Mouse (Mus musculus): ENCODE measurements around the gene Kmt5b.

Kmt5b gene

GRCm38 (mm10) chr19:3767276-3767780, at the start of gene Kmt5b:
Gene Kmt5b (plus strand): TSS chr19:3767421.
- DNase-seq = peak; percentile 66

DNA sequence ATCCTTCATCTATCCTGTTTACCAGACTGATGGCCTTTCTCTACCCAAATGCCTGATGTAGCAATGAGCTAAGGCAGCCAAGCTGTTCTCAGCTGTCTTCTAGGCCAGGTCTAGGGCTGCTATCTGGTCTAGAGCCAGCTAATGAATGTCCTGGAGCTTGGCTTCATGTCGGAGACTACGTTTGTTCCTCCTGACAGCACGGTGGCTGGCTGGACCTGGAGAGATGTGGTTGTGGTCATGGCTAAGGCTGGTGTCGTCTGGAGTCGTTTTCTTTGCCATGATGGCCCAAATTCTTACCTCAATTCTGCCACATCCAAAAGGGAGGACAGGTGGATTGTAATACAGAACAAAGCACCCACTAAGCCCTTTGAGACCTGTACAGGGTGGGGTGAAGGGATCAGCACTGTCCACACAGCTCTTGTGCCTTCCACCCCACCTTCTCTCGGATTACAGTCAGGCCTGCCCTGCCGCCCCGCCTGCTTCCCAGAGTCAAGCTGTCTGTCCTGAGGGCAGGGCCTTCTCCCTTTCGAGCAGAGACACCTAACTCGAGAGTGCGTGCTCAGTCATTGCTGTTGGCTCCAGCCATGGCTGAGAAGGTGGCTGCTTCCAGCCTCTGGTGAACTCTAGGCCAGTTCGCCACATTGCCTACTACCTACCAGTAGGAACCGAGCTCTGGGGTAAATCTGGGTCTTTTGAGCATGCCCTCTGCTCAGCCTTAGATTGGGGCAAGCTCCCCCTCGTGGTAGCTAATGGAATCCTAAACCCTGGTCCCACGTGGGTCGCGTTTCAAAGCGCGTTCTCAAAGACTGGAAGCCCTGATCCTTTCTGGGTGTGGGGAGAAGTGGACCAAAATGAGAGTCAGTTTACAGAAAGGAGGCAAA, 48.5 kb upstream of the Kmt5b start:
- peak; percentile 83 for DNase-seq

GRCm38 (mm10) chr19:3719362-3719891, 47.8 kb upstream of the Kmt5b start:
- DNase-seq = peak; percentile 72

DNA sequence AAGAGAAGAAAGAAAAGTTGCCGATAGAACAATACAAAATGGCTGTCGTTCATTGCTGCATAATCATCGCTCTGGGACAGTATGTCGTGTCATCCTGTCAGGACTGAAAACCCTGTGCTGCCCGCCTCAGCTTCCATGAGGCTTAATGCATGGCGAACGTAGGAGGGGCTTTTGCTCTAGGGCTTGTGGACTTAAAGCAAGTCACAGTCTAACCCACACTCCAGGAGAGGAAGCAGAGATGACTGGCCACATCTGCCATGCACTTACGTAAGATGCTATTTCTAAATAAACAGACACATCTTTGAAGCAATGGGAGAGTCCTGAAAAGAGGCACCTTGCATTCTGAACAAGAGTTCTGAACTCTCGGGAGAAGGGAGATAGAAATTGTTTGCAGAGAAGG, 44.1 kb upstream of the Kmt5b start:
- no peak for DNase-seq

- DNase-seq = peak; percentile 32
Measured at GRCm38 (mm10) chr19:3723904-3724303, 43.3 kb upstream of the Kmt5b start.

DNA sequence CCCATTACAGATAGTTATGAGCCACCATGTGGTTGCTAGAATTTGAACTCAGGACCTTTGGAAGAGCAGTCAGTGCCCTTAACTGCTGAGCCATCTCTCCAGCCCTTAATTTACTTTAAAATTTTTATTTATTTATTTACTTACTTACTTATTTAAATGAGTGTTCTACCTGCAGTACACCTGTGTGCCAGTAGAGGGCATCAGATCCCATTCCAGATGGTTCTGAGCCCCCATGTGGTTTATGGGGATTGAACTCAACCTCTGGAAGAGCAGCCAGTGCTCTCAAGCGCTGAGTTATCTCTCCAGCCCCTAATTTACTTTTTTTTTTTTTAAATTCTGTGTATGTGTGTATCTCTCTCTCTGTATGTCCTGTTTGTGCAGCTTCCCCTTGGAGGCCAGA, 42.4 kb upstream of the Kmt5b start:
- DNase-seq = peak; percentile 71

- no peak for DNase-seq
Measured at GRCm38 (mm10) chr19:3728901-3729300, 38.3 kb upstream of the Kmt5b start.

DNA sequence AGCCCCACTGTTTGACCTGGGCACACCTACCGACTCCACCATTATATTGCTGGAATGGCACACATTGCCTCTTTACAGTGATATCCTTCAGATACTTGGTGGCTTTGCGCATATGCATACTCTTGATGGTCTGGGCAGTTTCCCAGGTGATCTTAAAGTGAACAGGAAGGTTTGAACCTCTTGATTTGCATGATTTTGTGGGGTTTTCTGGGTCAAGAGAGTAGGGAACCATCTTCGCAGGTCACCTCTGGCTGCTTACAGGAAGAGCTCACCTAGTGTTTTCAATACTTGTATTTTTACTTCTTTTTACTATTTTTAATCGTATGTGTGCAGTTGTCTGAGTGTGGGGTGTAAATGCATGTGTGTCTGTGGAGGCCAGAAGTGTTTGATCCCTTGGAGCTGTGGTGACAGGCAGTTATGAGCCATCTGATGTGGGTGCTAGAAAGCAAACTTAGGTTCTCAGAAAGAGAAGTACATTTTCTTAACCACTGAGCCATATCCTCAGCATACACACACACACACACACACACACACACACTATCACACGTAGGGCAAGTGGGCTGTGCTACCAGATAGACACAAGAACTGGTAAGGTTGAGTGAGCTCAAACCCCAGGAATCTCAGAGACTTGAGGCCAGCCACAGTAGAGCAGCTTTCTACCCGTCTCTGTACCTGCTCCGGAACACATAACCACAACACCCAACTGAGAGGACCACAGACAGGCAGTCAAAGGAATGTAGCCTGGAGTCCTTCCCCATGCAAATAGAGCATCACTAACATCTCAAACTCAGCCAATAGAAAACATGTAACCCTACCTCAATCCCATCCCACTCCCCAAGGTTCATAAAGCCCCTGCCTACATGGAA, 36.2 kb upstream of the Kmt5b start:
- no peak for DNase-seq

DNA sequence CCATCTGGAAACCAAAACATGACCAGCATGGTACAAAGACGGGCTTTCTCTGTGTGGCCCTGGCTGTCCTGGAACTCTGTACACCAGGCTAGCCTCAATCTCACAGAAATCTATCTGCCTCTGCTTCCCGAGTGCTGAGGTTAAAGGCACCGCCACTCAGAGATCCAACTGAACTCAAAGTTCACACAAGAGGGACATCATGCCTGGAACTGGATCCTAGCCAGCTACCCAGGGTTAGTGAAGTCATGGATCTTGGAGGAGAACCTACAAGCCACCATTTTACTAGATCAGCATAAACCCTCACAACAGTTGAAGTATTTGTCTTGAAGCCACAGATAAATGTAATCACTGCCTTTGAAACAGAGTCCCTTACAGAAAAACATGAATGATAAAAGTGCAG, 31.2 kb upstream of the Kmt5b start:
- no peak for DNase-seq

GRCm38 (mm10) chr19:3739650-3740049, 27.6 kb upstream of the Kmt5b start:
- no peak for DNase-seq

GRCm38 (mm10) chr19:3742716-3743115, 24.5 kb upstream of the Kmt5b start:
- DNase-seq = peak; percentile 7

DNA sequence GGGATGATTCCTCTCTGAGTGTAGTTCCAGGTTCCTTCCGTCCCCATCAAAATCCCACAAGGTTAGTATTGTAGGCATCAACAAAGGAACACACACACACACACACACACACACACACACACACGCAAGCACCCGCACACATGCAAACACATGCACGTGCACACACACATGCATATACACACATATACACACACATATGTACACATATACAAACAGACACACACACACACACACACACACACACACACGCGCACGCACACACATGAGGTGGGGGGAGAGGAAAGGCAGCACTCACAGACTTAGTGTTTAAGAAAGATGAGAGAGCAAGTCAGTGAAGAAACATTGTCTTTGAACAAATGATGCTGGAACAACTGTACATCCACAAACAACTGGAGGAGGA, 23.9 kb upstream of the Kmt5b start:
- DNase-seq = peak; percentile 11

DNA sequence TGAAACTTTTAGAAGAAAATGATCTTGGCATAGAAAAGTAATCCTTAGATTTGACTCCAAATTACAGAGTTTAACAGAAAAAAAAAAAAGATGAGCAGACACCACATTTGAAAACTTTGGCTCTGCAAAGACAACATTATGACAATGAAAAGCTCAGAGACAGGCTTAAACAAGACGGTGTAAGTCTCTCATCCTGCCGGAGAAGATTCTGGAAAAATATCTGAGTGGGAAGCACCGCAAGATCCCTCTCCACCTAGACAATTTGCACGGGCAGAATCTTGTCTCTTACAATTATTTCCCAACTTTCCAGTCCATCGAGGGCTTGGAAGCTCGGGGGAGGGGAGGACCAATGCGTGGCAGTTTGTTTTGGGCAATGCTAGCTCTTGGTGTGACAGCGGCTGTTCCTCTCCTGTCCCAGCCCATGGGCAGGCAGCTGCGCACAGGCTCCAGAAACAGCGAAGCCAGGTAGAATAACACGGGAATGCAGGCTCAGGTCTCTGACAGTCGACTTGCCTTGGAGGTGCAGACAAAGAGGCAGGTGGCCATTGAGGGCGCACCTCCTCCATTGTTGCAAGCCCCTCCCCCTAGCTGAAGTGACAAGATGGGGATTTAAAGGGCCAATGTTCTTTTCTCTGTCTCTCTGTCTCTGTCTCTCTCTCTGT, 23.2 kb upstream of the Kmt5b start:
- DNase-seq = peak; percentile 81

- DNase-seq = no peak
Measured at GRCm38 (mm10) chr19:3752621-3753239, 14.5 kb upstream of the Kmt5b start.

- DNase-seq = no peak
Measured at GRCm38 (mm10) chr19:3753240-3753633, 14.0 kb upstream of the Kmt5b start.

DNA sequence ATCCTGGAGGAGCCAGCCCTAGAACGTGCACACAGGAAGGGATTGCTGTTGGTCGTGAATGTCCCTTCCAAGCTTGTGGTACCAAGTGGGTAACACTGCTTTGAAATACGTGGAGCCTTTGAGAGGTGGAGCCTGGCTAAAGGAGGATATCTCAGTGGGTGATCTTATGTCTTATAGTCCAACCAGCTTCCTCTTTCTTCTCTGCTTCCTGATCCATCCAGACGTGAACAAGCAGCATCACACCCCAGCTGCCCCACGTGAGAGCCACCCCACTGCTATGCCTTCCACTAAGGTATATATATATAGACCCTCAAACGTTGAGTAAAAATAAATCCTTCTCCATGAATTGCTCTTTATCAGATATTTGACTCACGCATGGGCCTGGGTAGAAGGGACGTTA, 13.5 kb upstream of the Kmt5b start:
- no peak for DNase-seq

- no peak for DNase-seq
Measured at GRCm38 (mm10) chr19:3757861-3758260, 9.4 kb upstream of the Kmt5b start.

DNA sequence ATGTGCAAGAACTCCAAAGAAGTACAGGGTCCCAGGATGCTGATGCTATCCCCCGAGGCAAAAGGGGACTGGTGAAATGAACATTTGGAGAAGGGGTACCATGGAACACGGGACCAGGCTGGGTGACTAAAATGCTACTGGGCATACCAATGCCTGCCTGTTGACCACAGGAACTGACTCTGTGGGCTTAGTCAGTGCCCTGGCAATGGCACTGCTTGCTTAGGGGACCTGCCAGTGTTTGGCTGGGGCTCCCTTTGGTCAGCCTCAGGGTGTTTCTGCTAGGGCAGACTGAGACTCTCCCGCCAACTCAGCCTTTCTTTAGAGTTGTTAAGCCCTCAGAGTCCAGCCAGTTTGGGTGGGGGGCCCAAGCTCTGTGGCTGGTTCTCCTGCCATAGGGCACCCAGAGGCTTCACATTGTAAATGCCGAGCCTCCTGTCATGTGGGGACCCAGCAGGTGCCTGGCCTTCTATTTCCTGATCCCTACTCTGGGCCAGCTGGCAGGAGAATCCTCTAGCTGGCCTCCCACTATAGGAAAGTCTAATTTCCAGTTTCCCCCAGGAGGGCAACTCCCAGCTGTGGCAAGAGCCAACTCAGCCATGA, 1.9 kb upstream of the Kmt5b start:
- DNase-seq = no peak

GRCm38 (mm10) chr19:3766378-3766777, 843 bp upstream of the Kmt5b start:
- no peak for DNase-seq

DNA sequence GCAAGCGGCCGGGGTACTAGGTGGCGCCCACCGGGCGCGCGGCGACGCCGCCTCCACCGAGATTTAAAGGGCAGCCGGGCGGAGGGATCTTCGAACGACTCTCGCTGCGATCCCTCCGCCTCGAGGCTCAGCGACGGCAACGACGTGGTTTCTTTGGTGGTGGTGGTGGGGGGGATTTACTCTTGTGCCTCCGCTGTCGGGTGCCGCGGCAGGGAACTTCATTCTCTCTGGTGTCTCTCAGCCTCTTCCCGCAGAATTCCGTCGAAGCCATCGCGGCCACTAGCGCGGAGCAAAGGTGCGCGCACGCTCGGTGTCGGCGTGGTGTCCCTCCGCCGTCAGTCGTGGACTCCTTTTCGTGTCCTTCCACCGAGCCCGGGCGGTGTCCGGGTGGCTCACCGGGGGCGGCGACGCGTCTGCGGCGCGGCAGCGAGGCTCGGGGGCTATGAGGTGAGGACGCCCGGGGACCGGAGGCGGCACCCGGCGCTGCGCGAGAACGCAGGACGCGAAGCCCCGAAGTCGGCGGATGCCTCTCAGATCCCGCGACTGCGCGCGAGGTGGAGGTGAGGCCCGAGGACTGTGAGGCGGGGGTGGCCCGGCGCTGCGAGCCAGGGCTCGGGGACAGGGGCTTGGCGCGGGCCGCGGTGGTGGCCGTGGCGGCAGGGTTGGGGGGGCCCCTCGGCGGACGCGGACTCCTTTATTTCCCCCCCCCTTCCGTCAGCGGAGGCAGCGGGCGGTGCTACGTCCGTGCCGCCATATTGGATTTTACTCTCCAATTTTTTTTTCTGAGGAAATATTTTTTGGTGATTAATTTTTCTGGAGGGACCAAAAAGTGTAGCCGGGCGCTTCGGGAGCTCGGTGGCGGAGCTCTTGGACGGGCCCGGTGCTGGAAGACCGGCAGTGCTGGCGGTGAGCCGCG, 818 bp downstream of the Kmt5b start:
- peak; percentile 98 for DNase-seq

Data from embryo, embryonic 11 days (tissue).